Mouse (Mus musculus): ENCODE data around the gene Kirrel3. TPM values are rescaled to one million over a fixed set of nuclear protein-coding genes. Genes with fewer than 3 reads are reported as not detected.
A peak's percentile ranks its signal among the peaks of the same experiment; 100 is the strongest.

The Kirrel3 gene
- total RNA-seq, 2 experiments from 2014 or later = 59.8 to 62.6 TPM

GRCm38 (mm10) chr9:34739431-34739830 is 253.7 kb downstream of the Kirrel3 start:
- no peak overlapping the region for H3K27ac ChIP-seq
- DNase-seq (ENCODE audit: extremely low spot score in 1 of 2, low spot score in 2 of 2) = no peak
- intact Hi-C loops (cut with DNase I) = no loop called here
- TF ChIP-seq CTCF (IDR thresholded peaks at IDR 0.05) = no peak
- H3K4me3 ChIP-seq = no peak overlapping the region

DNA sequence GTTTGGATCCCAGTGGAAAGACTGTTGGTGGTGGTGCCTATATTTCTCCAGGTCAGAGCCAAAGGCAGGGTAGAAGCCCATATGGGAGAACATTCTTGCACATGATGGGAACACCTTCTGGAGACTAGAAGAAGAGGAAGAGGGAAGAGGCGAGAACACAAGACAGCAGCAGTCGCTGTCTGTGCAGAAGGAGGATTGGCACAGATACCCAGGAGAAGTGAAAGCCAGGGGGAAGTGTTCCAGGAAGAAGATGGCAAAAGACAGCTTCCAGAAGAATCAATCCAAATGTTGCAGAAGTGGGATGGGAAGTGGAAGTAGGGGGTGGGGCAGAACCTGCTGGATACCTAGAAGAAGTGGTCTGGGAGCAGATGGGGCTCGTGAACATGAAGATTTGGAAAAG is 255.1 kb downstream of the Kirrel3 start:
- Histone ChIP-seq H3K4me3 (no peak overlapping the region), H3K27ac (no peak overlapping the region)
- no peak for DNase-seq (ENCODE audit: extremely low spot score in 1 of 2, low spot score in 2 of 2)
- no peak for TF ChIP-seq CTCF (IDR thresholded peaks at IDR 0.05)
- intact Hi-C loops (cut with DNase I) = no loop called here

DNA sequence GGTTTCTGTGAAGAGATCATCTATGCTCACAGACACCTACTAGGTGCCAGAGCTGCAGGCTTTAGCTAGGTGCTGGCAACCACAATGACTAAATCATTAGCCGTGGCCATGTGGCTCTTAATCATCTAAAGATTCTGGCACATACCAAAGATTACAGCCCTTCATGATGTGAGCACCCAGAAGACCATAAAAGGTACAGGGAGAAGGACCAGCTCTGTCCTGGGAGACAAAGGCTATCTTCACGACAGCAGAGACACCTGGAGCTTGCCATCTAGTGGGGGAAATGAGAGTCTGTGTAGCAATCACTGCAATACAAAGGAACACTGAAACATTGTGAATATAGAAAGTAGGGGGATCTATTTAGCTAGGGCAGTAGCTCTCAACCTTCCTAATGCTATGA is 262.3 kb downstream of the Kirrel3 start:
- peak; percentile 55 for TF ChIP-seq CTCF (IDR thresholded peaks at IDR 0.05)
- intact Hi-C loops (cut with DNase I) = loop anchor here (5.0 kb wide), 1 partner anchor 171 kb away; no protein-coding TSS in a partner anchor
- DNase-seq (ENCODE audit: extremely low spot score in 1 of 2, low spot score in 2 of 2) = no peak
- H3K27ac ChIP-seq = no peak overlapping the region
- no peak overlapping the region for H3K4me3 ChIP-seq

GRCm38 (mm10) chr9:34749161-34749560 is 263.5 kb downstream of the Kirrel3 start:
- no peak for DNase-seq (ENCODE audit: extremely low spot score in 1 of 2, low spot score in 2 of 2)
- intact Hi-C loops (cut with DNase I) = loop anchor here (5.0 kb wide), 1 partner anchor 172 kb away; no protein-coding TSS in a partner anchor
- no peak for TF ChIP-seq CTCF (IDR thresholded peaks at IDR 0.05)
- no peak overlapping the region for H3K4me3 ChIP-seq
- H3K27ac ChIP-seq = no peak overlapping the region

DNA sequence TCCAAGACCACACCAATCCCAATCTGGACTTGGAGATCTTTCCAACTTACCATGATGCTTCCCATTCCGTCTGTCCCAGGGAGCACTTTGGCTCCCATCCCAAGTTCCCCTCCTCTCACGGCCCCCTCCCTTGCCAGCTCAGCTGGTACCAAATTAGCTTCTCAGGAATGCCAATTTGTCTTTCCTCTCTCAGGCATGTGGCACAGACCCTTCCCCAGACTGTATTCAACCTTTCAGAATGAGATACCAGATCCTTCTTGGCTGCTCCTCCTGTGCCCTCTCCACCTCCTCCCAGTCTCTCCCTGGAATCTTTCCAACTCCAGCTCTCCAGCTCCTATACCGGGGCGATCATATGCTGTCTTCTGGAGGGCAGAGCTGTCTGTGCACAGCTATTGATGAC is 264.2 kb downstream of the Kirrel3 start:
- Histone ChIP-seq H3K4me3 (no peak overlapping the region), H3K27ac (no peak overlapping the region)
- no peak for TF ChIP-seq CTCF (IDR thresholded peaks at IDR 0.05)
- intact Hi-C loops (cut with DNase I) = loop anchor here (5.0 kb wide), 3 partner anchors 88 to 267 kb away; no protein-coding TSS in a partner anchor
- DNase-seq (ENCODE audit: extremely low spot score in 1 of 2, low spot score in 2 of 2) = no peak

GRCm38 (mm10) chr9:34750887-34751286 is 265.2 kb downstream of the Kirrel3 start:
- TF ChIP-seq CTCF (IDR thresholded peaks at IDR 0.05) = no peak
- intact Hi-C loops (cut with DNase I) = loop anchor here (5.0 kb wide), 2 partner anchors 89 to 266 kb away; no protein-coding TSS in a partner anchor
- H3K4me3 ChIP-seq = no peak overlapping the region
- H3K27ac ChIP-seq = no peak overlapping the region
- DNase-seq (ENCODE audit: extremely low spot score in 1 of 2, low spot score in 2 of 2) = no peak

- DNase-seq (ENCODE audit: extremely low spot score in 1 of 2, low spot score in 2 of 2) = no peak
- Histone ChIP-seq H3K27ac (no peak overlapping the region), H3K4me3 (no peak overlapping the region)
- intact Hi-C loops (cut with DNase I) = loop anchor here (1.0 to 5.0 kb wide), 3 partner anchors 90 to 265 kb away; no protein-coding TSS in a partner anchor
- no peak for TF ChIP-seq CTCF (IDR thresholded peaks at IDR 0.05)
Measured at GRCm38 (mm10) chr9:34752076-34752800, 266.5 kb downstream of the Kirrel3 start.

DNA sequence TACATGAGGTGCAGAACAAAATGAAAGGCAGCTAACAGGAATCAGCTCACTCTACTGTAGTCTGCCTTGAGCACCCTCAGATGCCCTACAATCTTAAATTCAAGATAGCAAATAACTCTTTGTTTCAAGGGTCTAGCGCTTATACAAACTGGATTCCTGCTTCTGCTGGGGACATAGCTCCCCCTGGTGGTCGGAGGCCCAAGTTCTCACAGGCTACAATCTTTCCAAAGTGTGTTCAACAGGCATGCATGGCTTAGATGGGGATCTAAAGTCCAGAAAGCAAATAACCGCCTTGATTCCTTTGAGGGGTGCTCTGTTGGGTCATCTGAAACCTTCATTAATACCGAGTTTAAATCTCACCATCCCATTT is 267.1 kb downstream of the Kirrel3 start:
- DNase-seq (ENCODE audit: extremely low spot score in 1 of 2, low spot score in 2 of 2) = peak; percentile 68 to 71
- intact Hi-C loops (cut with DNase I) = loop anchor here (1.0 to 5.0 kb wide), 3 partner anchors 90 to 265 kb away; no protein-coding TSS in a partner anchor
- H3K4me3 ChIP-seq = no peak overlapping the region
- H3K27ac ChIP-seq = no peak overlapping the region
- peak; percentile 89 for TF ChIP-seq CTCF (IDR thresholded peaks at IDR 0.05)

GRCm38 (mm10) chr9:34753891-34754290 is 268.2 kb downstream of the Kirrel3 start:
- Histone ChIP-seq H3K27ac (no peak overlapping the region), H3K4me3 (no peak overlapping the region)
- TF ChIP-seq CTCF (IDR thresholded peaks at IDR 0.05) = no peak
- DNase-seq (ENCODE audit: extremely low spot score in 1 of 2, low spot score in 2 of 2) = no peak
- intact Hi-C loops (cut with DNase I) = loop anchor here (5.0 kb wide), 2 partner anchors 92 to 263 kb away; no protein-coding TSS in a partner anchor

DNA sequence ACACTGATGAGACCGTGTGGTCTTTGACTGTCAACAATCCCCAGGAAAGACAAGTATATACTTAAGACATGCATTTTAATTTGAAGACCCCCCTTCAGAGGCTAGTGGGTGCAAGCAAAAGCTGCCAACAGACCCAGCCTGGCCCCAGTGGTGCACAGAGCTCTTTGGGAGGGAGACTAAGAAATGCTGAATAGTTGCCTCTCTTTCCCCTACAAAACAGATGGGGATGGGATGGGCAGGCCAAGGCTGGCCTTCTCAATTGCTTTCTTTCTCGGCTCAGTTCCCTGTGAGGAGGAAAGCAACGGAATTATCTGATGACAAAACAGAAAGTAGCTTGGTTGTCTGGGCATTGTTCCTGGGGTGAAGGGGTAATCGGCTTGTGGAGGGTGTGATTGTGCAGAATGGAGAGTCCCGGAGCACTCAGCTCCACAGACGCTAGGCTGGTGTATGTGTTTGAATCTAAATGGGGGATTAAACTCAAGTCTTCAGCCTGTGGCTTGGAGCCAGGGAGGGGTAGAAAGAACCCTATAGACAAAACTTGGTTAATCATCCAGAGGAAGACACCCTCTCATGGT is 268.9 kb downstream of the Kirrel3 start:
- no peak for DNase-seq (ENCODE audit: extremely low spot score in 1 of 2, low spot score in 2 of 2)
- Histone ChIP-seq H3K27ac (no peak overlapping the region), H3K4me3 (no peak overlapping the region)
- intact Hi-C loops (cut with DNase I) = loop anchor here (5.0 kb wide), 2 partner anchors 92 to 263 kb away; no protein-coding TSS in a partner anchor
- TF ChIP-seq CTCF (IDR thresholded peaks at IDR 0.05) = no peak

DNA sequence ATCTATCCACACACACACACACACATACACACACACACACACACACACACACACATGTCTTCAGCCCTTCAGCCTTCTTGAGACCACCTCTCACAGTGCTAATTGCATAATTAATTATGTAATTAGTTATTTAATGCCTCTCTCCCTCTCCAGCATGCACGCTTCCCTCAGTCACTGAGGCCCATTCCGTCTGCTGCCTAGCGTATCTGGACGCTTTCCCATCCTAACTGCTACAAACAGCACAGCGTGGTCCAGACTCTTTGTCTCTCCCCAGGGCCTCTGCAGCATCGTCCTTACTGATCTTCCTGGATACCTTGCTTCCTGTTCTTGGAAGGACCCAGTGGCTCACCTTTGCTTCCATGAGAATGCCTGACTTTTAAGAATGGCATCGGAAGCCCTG is 270.4 kb downstream of the Kirrel3 start:
- intact Hi-C loops (cut with DNase I) = no loop called here
- TF ChIP-seq CTCF (IDR thresholded peaks at IDR 0.05) = no peak
- DNase-seq (ENCODE audit: extremely low spot score in 1 of 2, low spot score in 2 of 2) = no peak
- no peak overlapping the region for H3K4me3 ChIP-seq
- no peak overlapping the region for H3K27ac ChIP-seq

DNA sequence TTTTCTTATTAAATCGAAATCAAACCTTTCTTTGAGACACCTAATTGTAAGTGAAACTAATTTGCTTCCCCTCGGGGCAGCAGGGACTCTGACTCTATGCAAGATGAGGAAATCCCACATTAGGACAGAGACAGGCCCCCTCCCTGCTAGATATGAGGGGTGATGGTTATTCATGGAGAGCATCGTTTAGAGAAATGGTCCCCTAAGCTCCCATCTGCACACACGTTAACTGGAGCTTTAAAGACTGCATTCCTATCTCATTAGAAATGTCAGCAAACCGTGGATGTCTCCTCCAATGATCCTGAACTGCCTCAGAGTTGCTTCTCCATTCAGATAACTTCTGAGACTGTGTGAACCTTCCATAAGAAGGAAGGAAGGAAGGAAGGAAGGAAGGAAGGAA is 273.2 kb downstream of the Kirrel3 start:
- intact Hi-C loops (cut with DNase I) = no loop called here
- Histone ChIP-seq H3K27ac (no peak overlapping the region), H3K4me3 (no peak overlapping the region)
- no peak for TF ChIP-seq CTCF (IDR thresholded peaks at IDR 0.05)
- DNase-seq (ENCODE audit: extremely low spot score in 1 of 2, low spot score in 2 of 2) = no peak

Data from left cerebral cortex, adult 2 months (tissue).